Mouse (Mus musculus) thymus, postnatal 36 days (tissue): ENCODE results near the gene Ntrk3.

Source experiments
- DNase-seq, 2 experiments: peaks; one replicate each; pipeline ENCODE4 v3.0.0; 2022; ENCODE audit warnings: mixed read lengths in 2 of 2

Gene Ntrk3

GRCm38 (mm10) chr7:78326185-78326584 lies 411.6 kb downstream of the Ntrk3 start:
- no peak for DNase-seq

- DNase-seq, result no peak
Measured at GRCm38 (mm10) chr7:78318640-78319039, 419.2 kb downstream of the Ntrk3 start.

- DNase-seq, result no peak
Measured at GRCm38 (mm10) chr7:78305770-78306169, 432.0 kb downstream of the Ntrk3 start.

- DNase-seq, result no peak
Measured at GRCm38 (mm10) chr7:78305029-78305428, 432.8 kb downstream of the Ntrk3 start.

GRCm38 (mm10) chr7:78297290-78297689 lies 440.5 kb downstream of the Ntrk3 start:
- no peak for DNase-seq

GRCm38 (mm10) chr7:78294322-78294721 lies 443.5 kb downstream of the Ntrk3 start:
- DNase-seq, result no peak

GRCm38 (mm10) chr7:78290186-78290585 lies 447.6 kb downstream of the Ntrk3 start:
- DNase-seq, result no peak

GRCm38 (mm10) chr7:78286516-78287238 lies 451.1 kb downstream of the Ntrk3 start:
- no peak for DNase-seq

- DNase-seq, result no peak
Measured at GRCm38 (mm10) chr7:78269506-78270250, 468.1 kb downstream of the Ntrk3 start.

GRCm38 (mm10) chr7:78267461-78268007 lies 470.3 kb downstream of the Ntrk3 start:
- no peak for DNase-seq

- no peak for DNase-seq
Measured at GRCm38 (mm10) chr7:78264432-78265002, 473.3 kb downstream of the Ntrk3 start.

- DNase-seq, result no peak
Measured at GRCm38 (mm10) chr7:78261420-78262125, 476.2 kb downstream of the Ntrk3 start.

GRCm38 (mm10) chr7:78258151-78258550 lies 479.7 kb downstream of the Ntrk3 start:
- no peak for DNase-seq

GRCm38 (mm10) chr7:78253777-78254385 lies 483.9 kb downstream of the Ntrk3 start:
- no peak for DNase-seq

GRCm38 (mm10) chr7:78248119-78248642 lies 489.6 kb downstream of the Ntrk3 start:
- DNase-seq, result no peak

GRCm38 (mm10) chr7:78239012-78239411 lies 498.8 kb downstream of the Ntrk3 start:
- no peak for DNase-seq

- no peak for DNase-seq
Measured at GRCm38 (mm10) chr7:78221668-78222067, 516.1 kb downstream of the Ntrk3 start.

GRCm38 (mm10) chr7:78220949-78221348 lies 516.9 kb downstream of the Ntrk3 start:
- DNase-seq, result no peak

- no peak for DNase-seq
Measured at GRCm38 (mm10) chr7:78190931-78191653, 546.7 kb downstream of the Ntrk3 start.

GRCm38 (mm10) chr7:78185578-78185977 lies 552.2 kb downstream of the Ntrk3 start:
- no peak for DNase-seq

GRCm38 (mm10) chr7:78183396-78183795 lies 554.4 kb downstream of the Ntrk3 start:
- DNase-seq, result no peak
